Mouse (Mus musculus) liver, embryonic 13.5 days (tissue): ENCODE data around the gene Zcchc4. TPM values are rescaled to one million over a fixed set of nuclear protein-coding genes. Genes with fewer than 3 reads are reported as not detected.
A peak's percentile ranks its signal among the peaks of the same experiment; 100 is the strongest.
"Not testable (repeated sequence)": the region's sequence is repeated elsewhere in the genome, so short reads cannot be mapped to it uniquely, and the experiment has no call there.

ENCODE experiments used
- ATAC-seq: fragments of 200-750 bp; cut with Nextera tagmentation; 2 replicates; pipeline ENCODE4 v1.8.0; 2017; ENCODE audit warnings: low read depth, mild to moderate bottlenecking, moderate number of reproducible peaks, moderate library complexity
- DNase-seq: peaks from one replicate; pipeline ENCODE4 v3.0.0; 2022
- H3K27ac ChIP-seq: fragments of 300-500 bp; sonication (generic); 2 replicates; pipeline ENCODE4 v1.5.1; 2015; ENCODE audit warnings: moderate library complexity, mild to moderate bottlenecking, inconsistent platforms
- H3K27me3 ChIP-seq: fragments of 300-500 bp; sonication (generic); 2 replicates; pipeline ENCODE4 v1.6.1; 2015; ENCODE audit warnings: mild to moderate bottlenecking, inconsistent platforms
- H3K36me3 ChIP-seq: fragments of 300-500 bp; sonication (generic); 2 replicates; pipeline ENCODE4 v1.6.1; 2015; ENCODE audit warnings: mild to moderate bottlenecking, inconsistent platforms
- H3K4me1 ChIP-seq: fragments of 300-500 bp; sonication (generic); replicated peaks from 2 replicates; pipeline ENCODE4 v1.6.1; 2015; ENCODE audit warnings: inconsistent platforms
- H3K4me2 ChIP-seq: fragments of 300-500 bp; sonication (generic); 2 replicates; pipeline ENCODE4 v1.6.1; 2015; ENCODE audit warnings: inconsistent platforms, mild to moderate bottlenecking, moderate library complexity
- H3K4me3 ChIP-seq: fragments of 300-500 bp; sonication (generic); replicated peaks from 2 replicates; pipeline ENCODE4 v1.5.1; 2015; ENCODE audit warnings: mild to moderate bottlenecking, inconsistent platforms
- H3K9ac ChIP-seq: fragments of 300-500 bp; sonication (generic); 2 replicates; pipeline ENCODE4 v1.6.1; 2015; ENCODE audit warnings: mild to moderate bottlenecking, inconsistent platforms
- H3K9me3 ChIP-seq: fragments of 300-500 bp; sonication (generic); replicated peaks from 2 replicates; pipeline ENCODE4 v1.6.1; 2016; ENCODE audit warnings: inconsistent platforms
- WGBS: fragments of 180-500 bp; shearing (Covaris S2); methylation state at CpG from one replicate; pipeline ENCODE4 v1.1.7; 2015; ENCODE audit not compliant: insufficient replicate concordance; 5-methylcytosine and 5-hydroxymethylcytosine counted together
- polyA plus RNA-seq: library from polyadenylated mRNA; unstranded; fragments of >200 nt; fragmentation: Nextera tagmentation; extraction: Ambion mirVana; gene quantifications from 2 replicates; pipeline ENCODE4 v1.2.1, GENCODE M21; 2015

Gene Zcchc4
- polyA plus RNA-seq, 1 experiment from 2014 or later: 7.8 TPM

DNA sequence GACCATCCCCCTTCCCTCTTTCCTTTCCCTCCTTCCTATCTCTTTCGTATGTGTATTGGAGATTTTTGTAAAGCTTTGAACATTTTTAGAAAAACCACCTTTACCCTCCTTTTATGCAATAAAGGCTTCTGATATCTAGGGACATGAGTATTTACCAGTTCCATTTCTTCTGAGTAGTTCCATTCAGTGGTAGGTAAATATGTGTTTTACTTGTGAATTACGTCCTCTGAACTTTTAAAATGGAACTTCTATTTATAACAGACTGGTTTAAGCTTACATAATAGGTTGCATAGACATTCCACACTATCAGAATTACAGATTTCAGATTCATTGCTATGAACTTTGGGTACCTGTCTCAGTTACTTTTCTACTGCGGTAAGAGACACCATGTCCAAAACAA lies 19.9 kb upstream of the Zcchc4 start:
- Histone ChIP-seq H3K27ac (no peak overlapping the region), H3K9ac (no peak overlapping the region), H3K4me1 (no peaks in the 10 kb centered on the region), H3K36me3 (peaks cover 23% of the 10 kb centered on the region), H3K9me3 (no peaks in the 10 kb centered on the region), H3K4me3 (no peak overlapping the region), H3K4me2 (no peak overlapping the region), H3K27me3 (no peaks in the 10 kb centered on the region)
- WGBS: 85% methylated on average over 3 of the region's 3 CpGs
- no peak for ATAC-seq
- no peak for DNase-seq

DNA sequence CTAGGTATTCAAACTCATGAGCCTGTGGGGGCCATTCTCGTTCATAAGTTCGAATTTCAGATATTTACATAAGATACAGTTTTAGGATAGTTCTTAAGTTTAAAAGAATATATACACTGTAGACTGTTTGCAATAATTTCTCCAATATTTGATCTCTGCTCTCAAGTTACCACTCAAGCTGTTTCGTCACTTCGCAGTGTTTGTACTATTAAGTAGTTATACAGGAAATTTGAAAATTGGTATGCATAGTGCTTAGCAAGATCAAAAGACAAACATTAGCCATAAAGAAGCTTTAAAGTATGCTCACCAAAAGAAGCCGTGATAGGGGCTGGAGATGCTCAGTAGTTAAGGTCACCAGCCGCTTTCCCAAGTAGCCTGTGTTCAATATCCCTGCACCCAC lies 19.2 kb upstream of the Zcchc4 start:
- H3K4me2 ChIP-seq: no peak overlapping the region
- DNase-seq (no peak), ATAC-seq (no peak)
- H3K9ac ChIP-seq: no peak overlapping the region
- H3K4me3 ChIP-seq: no peak overlapping the region
- H3K27ac ChIP-seq: no peak overlapping the region
- no peaks in the 10 kb centered on the region for H3K4me1 ChIP-seq
- no peaks in the 10 kb centered on the region for H3K27me3 ChIP-seq
- 86% methylated on average over 6 of the region's 6 CpGs for WGBS
- no peaks in the 10 kb centered on the region for H3K9me3 ChIP-seq
- peaks cover 21% of the 10 kb centered on the region for H3K36me3 ChIP-seq

GRCm38 (mm10) chr5:52762586-52762985 lies 12.6 kb upstream of the Zcchc4 start:
- Histone ChIP-seq H3K4me3 (no peak overlapping the region), H3K4me1 (no peaks in the 10 kb centered on the region), H3K27ac (no peak overlapping the region), H3K9ac (no peak overlapping the region), H3K36me3 (peaks cover 32% of the 10 kb centered on the region), H3K4me2 (no peak overlapping the region), H3K27me3 (no peaks in the 10 kb centered on the region), H3K9me3 (no peaks in the 10 kb centered on the region)
- DNase-seq (no peak), ATAC-seq (no peak)
- WGBS: 87% methylated on average over 7 of the region's 7 CpGs

- 83% methylated on average over 5 of the region's 5 CpGs for WGBS
- H3K9me3 ChIP-seq: no peaks in the 10 kb centered on the region
- peaks cover 15% of the 10 kb centered on the region for H3K36me3 ChIP-seq
- no peak overlapping the region for H3K27ac ChIP-seq
- H3K9ac ChIP-seq: no peak overlapping the region
- no peaks in the 10 kb centered on the region for H3K27me3 ChIP-seq
- ATAC-seq (no peak), DNase-seq (no peak)
- no peak overlapping the region for H3K4me2 ChIP-seq
- no peak overlapping the region for H3K4me3 ChIP-seq
- peaks cover 33% of the 10 kb centered on the region for H3K4me1 ChIP-seq
These were observed 942 bp upstream of the Zcchc4 start for GRCm38 (mm10) chr5:52774267-52774666.

DNA sequence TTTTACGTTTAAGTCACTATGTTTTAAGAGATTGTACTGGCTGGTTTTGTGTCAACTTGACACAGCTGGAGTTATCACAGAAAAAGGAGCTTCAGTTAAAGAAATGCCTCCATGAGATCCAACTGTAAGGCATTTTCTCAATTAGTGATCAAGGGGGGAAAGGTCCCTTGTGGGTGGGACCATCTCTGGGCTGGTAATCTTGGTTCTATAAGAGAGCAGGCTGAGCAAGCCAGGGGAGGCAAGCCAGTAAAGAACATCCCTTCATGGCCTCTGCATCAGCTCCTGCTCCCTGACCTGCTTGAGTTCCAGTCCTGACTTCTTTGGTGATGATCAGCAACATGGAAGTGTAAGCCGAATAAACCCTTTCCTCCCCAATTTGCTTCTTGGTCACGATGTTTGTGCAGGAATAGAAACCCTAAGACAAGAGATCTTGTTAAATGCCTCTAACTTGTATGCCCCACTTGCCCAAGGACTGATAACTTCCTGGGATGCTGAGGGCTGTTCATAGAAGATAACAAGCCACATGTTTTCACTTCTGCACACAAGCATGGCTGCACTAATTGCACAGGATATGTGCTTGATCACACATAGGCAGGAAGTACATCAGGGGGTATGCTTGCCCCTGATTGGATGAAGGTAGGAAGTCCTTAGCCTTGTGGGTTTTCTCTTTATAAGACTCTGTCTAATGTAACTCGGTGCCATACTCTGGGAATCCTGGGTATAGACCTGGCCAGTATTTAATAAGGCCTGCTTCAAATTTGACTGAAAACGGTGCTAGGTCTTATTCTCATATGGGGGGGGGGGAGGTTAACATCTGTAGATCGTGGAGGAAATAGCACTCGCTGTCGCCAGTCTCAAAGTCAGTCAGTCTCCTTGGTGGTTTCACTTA lies 1.5 kb downstream of the Zcchc4 start:
- peak; percentile 97 for ATAC-seq
- not testable (repeated sequence) for H3K4me3 ChIP-seq, H3K27me3 ChIP-seq, H3K9ac ChIP-seq, H3K9me3 ChIP-seq, H3K36me3 ChIP-seq
- Histone ChIP-seq H3K27ac (peak overlapping the region; percentile 76), H3K4me1 (peaks cover 33% of the 10 kb centered on the region), H3K4me2 (peak overlapping the region; percentile 44)
- peak; percentile 43 for DNase-seq
- WGBS: 66% methylated on average over 8 of the region's 8 CpGs

DNA sequence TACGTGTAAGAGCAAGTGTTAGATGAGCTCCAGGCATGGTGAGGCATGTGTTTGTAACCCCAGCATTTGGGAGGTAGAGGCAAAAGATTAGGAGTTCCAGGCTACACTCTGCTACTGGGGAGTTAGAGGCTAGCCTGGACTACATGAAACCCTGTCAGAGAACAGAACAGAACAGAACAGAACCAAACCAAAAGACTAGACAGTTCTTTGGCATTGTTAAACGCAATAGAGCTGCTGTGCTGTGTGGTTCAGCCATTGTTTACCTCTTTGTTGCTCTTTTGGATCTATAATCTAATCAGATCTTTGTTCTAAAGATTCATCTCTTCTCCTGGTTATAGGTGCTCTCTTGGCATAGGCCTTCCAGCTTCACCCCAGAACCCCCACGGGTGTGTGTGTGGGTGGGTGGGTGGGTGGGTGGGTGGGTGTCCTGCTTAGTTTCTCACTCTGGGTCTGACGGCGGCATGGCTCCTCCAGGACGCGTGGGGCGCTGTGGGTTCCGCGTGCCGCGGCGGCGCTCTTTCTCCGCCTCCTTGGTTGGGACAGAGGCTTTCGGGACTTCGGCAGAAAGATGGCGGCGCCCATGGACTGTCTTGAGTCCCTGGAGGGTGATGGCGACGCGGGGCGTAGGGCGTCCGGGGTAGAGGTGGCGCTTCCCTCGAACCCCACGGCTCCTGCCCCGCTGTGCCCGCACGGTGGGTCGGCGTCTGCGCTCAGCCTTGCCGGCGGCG lies 7.5 kb downstream of the Zcchc4 start:
- H3K27me3 ChIP-seq: no peaks in the 10 kb centered on the region
- no peaks in the 10 kb centered on the region for H3K9me3 ChIP-seq
- H3K4me1 ChIP-seq: peaks cover 29% of the 10 kb centered on the region
- DNase-seq: peak; percentile 78
- peak overlapping the region; percentile 76 for H3K27ac ChIP-seq
- peak; percentile 92 for ATAC-seq
- H3K36me3 ChIP-seq: peaks cover 16% of the 10 kb centered on the region
- H3K9ac ChIP-seq: peak overlapping the region; percentile 87
- 4% methylated on average over 37 of the region's 37 CpGs for WGBS
- H3K4me3 ChIP-seq: peak overlapping the region; percentile 88
- H3K4me2 ChIP-seq: peak overlapping the region; percentile 67

DNA sequence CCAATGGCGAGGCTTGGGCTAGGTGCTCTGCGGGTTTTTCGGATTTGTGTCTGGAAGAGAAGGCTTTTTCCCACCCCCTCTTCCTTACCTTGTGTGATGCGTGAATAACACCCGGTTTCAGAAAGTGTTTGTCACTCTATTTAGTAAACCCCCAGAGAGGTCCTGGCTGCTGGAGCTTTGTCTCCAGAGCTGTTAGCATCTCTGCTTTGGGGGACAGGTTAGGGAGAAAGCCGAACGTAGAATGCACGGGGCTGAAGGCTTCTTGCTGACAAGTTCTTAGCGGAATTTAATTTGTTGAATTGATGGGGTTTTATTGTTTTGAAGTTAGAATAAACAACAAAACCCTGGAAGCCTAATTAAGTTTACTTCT lies 8.0 kb downstream of the Zcchc4 start:
- Histone ChIP-seq H3K27ac (peak overlapping the region; percentile 76), H3K27me3 (no peaks in the 10 kb centered on the region), H3K4me1 (peaks cover 25% of the 10 kb centered on the region), H3K9me3 (no peaks in the 10 kb centered on the region), H3K4me2 (peak overlapping the region; percentile 67), H3K9ac (peak overlapping the region; percentile 87), H3K36me3 (peaks cover 18% of the 10 kb centered on the region), H3K4me3 (peak overlapping the region; percentile 88)
- peak; percentile 74 for ATAC-seq
- no peak for DNase-seq
- WGBS: 1% methylated on average over 9 of the region's 9 CpGs

GRCm38 (mm10) chr5:52783957-52784356 lies 8.7 kb downstream of the Zcchc4 start:
- WGBS: 72% methylated on average over 2 of the region's 2 CpGs
- Histone ChIP-seq H3K9ac (no peak overlapping the region), H3K9me3 (no peaks in the 10 kb centered on the region), H3K4me2 (peak overlapping the region; percentile 67), H3K4me1 (peaks cover 25% of the 10 kb centered on the region), H3K27me3 (no peaks in the 10 kb centered on the region), H3K27ac (no peak overlapping the region), H3K4me3 (peak overlapping the region; percentile 88), H3K36me3 (peaks cover 25% of the 10 kb centered on the region)
- no peak for ATAC-seq
- DNase-seq: no peak

GRCm38 (mm10) chr5:52786556-52787322 lies 11.5 kb downstream of the Zcchc4 start:
- peaks cover 25% of the 10 kb centered on the region for H3K4me1 ChIP-seq
- no peak overlapping the region for H3K27ac ChIP-seq
- peaks cover 39% of the 10 kb centered on the region for H3K36me3 ChIP-seq
- no peak overlapping the region for H3K9ac ChIP-seq
- DNase-seq (no peak), ATAC-seq (no peak)
- H3K4me3 ChIP-seq: no peak overlapping the region
- 46% methylated on average over 7 of the region's 7 CpGs for WGBS
- no peaks in the 10 kb centered on the region for H3K9me3 ChIP-seq
- H3K27me3 ChIP-seq: no peaks in the 10 kb centered on the region
- H3K4me2 ChIP-seq: no peak overlapping the region

DNA sequence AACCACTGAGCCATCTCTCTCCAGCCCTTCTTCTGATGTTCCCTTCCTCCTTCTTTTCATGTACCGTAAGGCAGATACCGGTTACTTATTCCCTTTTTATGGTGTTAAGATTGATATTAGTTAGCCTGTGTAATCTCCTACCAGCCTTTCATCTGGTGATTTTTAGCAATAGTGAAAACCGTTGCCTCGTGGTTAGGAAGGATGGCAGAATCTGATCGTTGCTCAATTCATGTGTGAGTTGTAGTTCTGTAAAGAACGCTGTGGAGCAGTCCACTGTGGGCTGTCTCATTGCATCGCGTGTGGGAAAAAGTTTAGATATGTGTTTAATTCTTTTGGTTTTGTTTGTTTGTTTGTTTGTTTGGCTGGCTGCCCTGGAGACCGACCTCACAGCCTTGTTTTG lies 18.0 kb downstream of the Zcchc4 start:
- Histone ChIP-seq H3K9me3 (no peaks in the 10 kb centered on the region), H3K27ac (no peak overlapping the region), H3K4me1 (no peaks in the 10 kb centered on the region; the same call in 1 of the 2 replicates), H3K36me3 (peaks cover 51% of the 10 kb centered on the region), H3K4me2 (no peak overlapping the region), H3K9ac (no peak overlapping the region), H3K27me3 (no peaks in the 10 kb centered on the region), H3K4me3 (no peak overlapping the region)
- WGBS: 67% methylated on average over 9 of the region's 9 CpGs
- ATAC-seq: no peak
- DNase-seq: no peak

- H3K4me1 ChIP-seq: no peaks in the 10 kb centered on the region; the same call in 1 of the 2 replicates
- DNase-seq: no peak
- no peak overlapping the region for H3K4me2 ChIP-seq
- 85% methylated on average over 9 of the region's 9 CpGs for WGBS
- H3K27me3 ChIP-seq: no peaks in the 10 kb centered on the region
- peaks cover 44% of the 10 kb centered on the region for H3K36me3 ChIP-seq
- H3K9ac ChIP-seq: no peak overlapping the region
- ATAC-seq: no peak
- H3K9me3 ChIP-seq: no peaks in the 10 kb centered on the region
- H3K4me3 ChIP-seq: no peak overlapping the region
- no peak overlapping the region for H3K27ac ChIP-seq
These were observed 18.9 kb downstream of the Zcchc4 start for GRCm38 (mm10) chr5:52794109-52794508.
